Comparison of ENCODE assay signal across 25 mouse cellular contexts in the genomic region with DNA sequence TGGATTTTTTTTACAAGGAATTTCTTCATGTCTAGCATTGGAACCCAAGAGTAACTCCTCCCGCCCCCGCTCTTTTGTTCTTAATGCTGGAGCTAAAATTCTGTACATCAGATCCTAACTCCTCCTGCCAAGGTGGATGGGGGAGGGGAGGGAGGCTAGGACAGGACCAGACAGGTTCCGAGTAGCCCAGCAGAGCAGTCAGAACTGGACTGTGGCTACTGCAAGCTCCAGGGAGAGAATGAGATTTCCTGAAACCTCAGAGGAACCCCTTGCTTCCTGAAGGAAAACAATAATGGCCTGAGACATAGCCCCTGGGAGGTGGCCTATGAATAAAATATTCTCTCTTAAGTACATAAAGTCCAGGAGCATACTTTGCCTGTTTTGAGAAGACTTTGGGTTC.
DNase-seq lines count a peak whose midpoint lies in the region; ATAC-seq lines count a peak whose summit lies in the region.
"Had no signal": no experiment of that assay in that cellular context is flagged by ENCODE, and none has a peak within 500 bp of the region (broad histone marks: within the 10 kb centered on the region; RNA-seq: fewer than 3 reads in every experiment).

No protein-coding gene starts in this region.

- peak; percentile 70 for DNase-seq in heart, embryonic 10.5 days (ENCODE audit: low spot score)
- no peak for DNase-seq in heart, postnatal 14 days
- peak; percentile 17 to 50 for DNase-seq in kidney, postnatal 25 days
- no peak for DNase-seq in kidney, adult 18-20 months
- no peak for DNase-seq in lung, postnatal 14 days
- DNase-seq: adrenal gland, postnatal 36 days; cerebellum, adult 11 months; cerebellum, adult 8-10 months; cerebellum, postnatal 14 days; embryo, embryonic 11 days; gastrocnemius, adult 2 months; gastrocnemius, postnatal 25 days had no signal

- ATAC-seq in lung, embryonic 16.5 days (ENCODE audit: low read depth) = no peak
- ATAC-seq: activated CD4-positive, CD25-positive, alpha-beta regulatory T cell, adult 4 months; forebrain, embryonic 14.5 days; Patski had no signal

- no peak overlapping the region for H3K27ac ChIP-seq in heart, embryonic 10.5 days
- H3K27ac ChIP-seq in lung, embryonic 16.5 days (ENCODE audit: low read length) = peak overlapping the region; percentile 27; the same call in 1 of the 2 replicates
- peak overlapping the region; percentile 36; the same call in 1 of the 2 replicates for H3K27ac ChIP-seq in brown adipose tissue, adult 24 weeks (replicated peaks; ENCODE audit: low read depth, low read length)
- H3K27ac ChIP-seq: embryonic facial prominence, embryonic 15.5 days; forebrain, embryonic 10.5 days; gastrocnemius, adult 2 months; heart, embryonic 15.5 days; hindbrain, embryonic 10.5 days; hindbrain, embryonic 14.5 days had no signal

- no peaks in the 10 kb centered on the region for H3K27me3 ChIP-seq in heart, embryonic 10.5 days (ENCODE audit: insufficient read depth, poor library complexity, severe bottlenecking)
- H3K27me3 ChIP-seq in lung, embryonic 16.5 days (ENCODE audit: control insufficient read depth, insufficient read depth, low read depth, low read length) = no peaks in the 10 kb centered on the region
- H3K27me3 ChIP-seq: CH12.LX; embryonic facial prominence, embryonic 15.5 days; heart, embryonic 15.5 days; Patski had no signal

- H3K9ac ChIP-seq in lung, embryonic 16.5 days (ENCODE audit: low read length) = no peak overlapping the region
- H3K9ac ChIP-seq: embryonic facial prominence, embryonic 15.5 days; heart, embryonic 15.5 days; hindbrain, embryonic 14.5 days had no signal

- WGBS in heart, embryonic 10.5 days = 74% methylated on average over 3 of the region's 3 CpGs
- WGBS in lung, embryonic 16.5 days = 80% methylated on average over 3 of the region's 3 CpGs

- H3K4me1 ChIP-seq in heart, embryonic 10.5 days = no peaks in the 10 kb centered on the region
- peaks cover 1% of the 10 kb centered on the region for H3K4me1 ChIP-seq in lung, embryonic 16.5 days (replicated peaks; ENCODE audit: control insufficient read depth, insufficient read depth, low read length)
- peaks cover 13% of the 10 kb centered on the region; the same call in 1 of the 2 replicates for H3K4me1 ChIP-seq in brown adipose tissue, adult 24 weeks (ENCODE audit: control insufficient read depth, insufficient read depth, insufficient read length, low read length)
- H3K4me1 ChIP-seq: forebrain, embryonic 10.5 days; heart, embryonic 15.5 days; hindbrain, embryonic 10.5 days had no signal

- H3K4me2 ChIP-seq in lung, embryonic 16.5 days (ENCODE audit: low read depth, low read length) = no peak overlapping the region
- H3K4me2 ChIP-seq: embryonic facial prominence, embryonic 15.5 days; heart, embryonic 11.5 days; heart, embryonic 15.5 days; hindbrain, embryonic 14.5 days had no signal

- intact Hi-C loops in heart, postnatal 14 days (cut with DNase I) = no loop called here

- no peak overlapping the region for H3K4me3 ChIP-seq in heart, embryonic 10.5 days
- no peak overlapping the region for H3K4me3 ChIP-seq in lung, embryonic 16.5 days (ENCODE audit: low read length)
- no peak overlapping the region for H3K4me3 ChIP-seq in brown adipose tissue, adult 24 weeks (ENCODE audit: insufficient read depth, low read depth, low read length)
- H3K4me3 ChIP-seq: embryonic facial prominence, embryonic 15.5 days; erythroblast, embryonic 14.5 days; forebrain, embryonic 10.5 days; gastrocnemius, adult 2 months; heart, embryonic 15.5 days; hindbrain, embryonic 10.5 days had no signal

- H3K36me3 ChIP-seq in heart, embryonic 10.5 days = no peaks in the 10 kb centered on the region
- no peaks in the 10 kb centered on the region for H3K36me3 ChIP-seq in lung, embryonic 16.5 days (ENCODE audit: control insufficient read depth, insufficient read depth, low read length)
- H3K36me3 ChIP-seq: embryonic facial prominence, embryonic 15.5 days; forebrain, embryonic 10.5 days; heart, embryonic 15.5 days; hindbrain, embryonic 10.5 days had no signal

- no peaks in the 10 kb centered on the region for H3K9me3 ChIP-seq in heart, embryonic 10.5 days
- no peaks in the 10 kb centered on the region for H3K9me3 ChIP-seq in lung, embryonic 16.5 days (ENCODE audit: control insufficient read depth, low read length)
- H3K9me3 ChIP-seq: embryonic facial prominence, embryonic 15.5 days; forebrain, embryonic 10.5 days; heart, embryonic 15.5 days; hindbrain, embryonic 10.5 days had no signal

Comparison
In these comparisons a context has a peak if more than half of its experiments do, and no peak if none do; other contexts are left out.
1. DNase-seq: peak in heart, embryonic 10.5 days (single experiment) and kidney, postnatal 25 days (2 of 2); none in heart, postnatal 14 days (0 of 2), kidney, adult 18-20 months (single experiment) and lung, postnatal 14 days (single experiment).